Mouse (Mus musculus) megakaryocyte, embryonic 14.5 days (primary cell): Measurements from ENCODE around the gene Pygl.

Experiments
- FLI1 ChIP-seq: IDR thresholded peaks from 2 replicates; pipeline ENCODE4 v1.6.1; 2012; ENCODE audit warnings: low read length, inconsistent platforms, mixed read lengths
- GATA1 ChIP-seq: IDR thresholded peaks from 3 replicates; pipeline ENCODE4 v1.6.1; 2012; ENCODE audit warnings: mixed read lengths, low read length, inconsistent platforms, borderline replicate concordance

GRCm38 (mm10) chr12:70201926-70202529 is 29.3 kb downstream of the Pygl start:
- TF ChIP-seq GATA1 (no peak), FLI1 (no peak)
